Mouse (Mus musculus) heart, embryonic 12.5 days (tissue): ENCODE measurements at regions not wholly inside any gene's neighbourhood (a gene's known extent, or its start where the extent isn't known, plus 50 kb on each side); places are given as distances from the start of the nearest gene placed in this dataset.

Source experiments
- ATAC-seq: fragments of 200-750 bp; cut with Nextera tagmentation; 2 replicates; pipeline ENCODE4 v1.8.0; 2017; ENCODE audit warnings: moderate TSS enrichment, moderate library complexity; ENCODE audit not compliant: insufficient number of reproducible peaks, low FRiP score
- H3K27ac ChIP-seq: fragments of 300-500 bp; sonication (generic); 2 replicates; pipeline ENCODE4 v1.5.1; 2016; ENCODE audit warnings: mild to moderate bottlenecking, moderate library complexity; ENCODE audit not compliant: poor library complexity, severe bottlenecking
- H3K27me3 ChIP-seq: fragments of 300-500 bp; sonication (generic); replicated peaks from 2 replicates; pipeline ENCODE4 v1.6.1; 2016; ENCODE audit warnings: mild to moderate bottlenecking, moderate library complexity
- H3K36me3 ChIP-seq: fragments of 300-500 bp; sonication (generic); 2 replicates; pipeline ENCODE4 v1.6.1; 2016; ENCODE audit warnings: mild to moderate bottlenecking, moderate library complexity
- H3K4me1 ChIP-seq: fragments of 300-500 bp; sonication (generic); replicated peaks from 2 replicates; pipeline ENCODE4 v1.6.1; 2016; ENCODE audit warnings: mild to moderate bottlenecking
- H3K4me2 ChIP-seq: fragments of 300-500 bp; sonication (generic); 2 replicates; pipeline ENCODE4 v1.6.1; 2016; ENCODE audit warnings: mild to moderate bottlenecking, moderate library complexity
- H3K4me3 ChIP-seq: fragments of 300-500 bp; sonication (generic); 2 replicates; pipeline ENCODE4 v1.5.1; 2016; ENCODE audit warnings: mild to moderate bottlenecking
- H3K9ac ChIP-seq: fragments of 300-500 bp; sonication (generic); 2 replicates; pipeline ENCODE4 v1.6.1; 2016; ENCODE audit warnings: mild to moderate bottlenecking, moderate library complexity
- H3K9me3 ChIP-seq: fragments of 300-500 bp; sonication (generic); replicated peaks from 2 replicates; pipeline ENCODE4 v1.6.1; 2016; ENCODE audit warnings: mild to moderate bottlenecking, moderate library complexity
- WGBS: fragments of 180-500 bp; shearing (Covaris S2); methylation state at CpG from one replicate; pipeline ENCODE4 v1.1.7; 2016; 5-methylcytosine and 5-hydroxymethylcytosine counted together

GRCm38 (mm10) chr7:40541283-40541682, 356.8 kb upstream of the Vstm2b start:
- Histone ChIP-seq H3K9ac (no peak overlapping the region), H3K9me3 (no peaks in the 10 kb centered on the region), H3K27me3 (no peaks in the 10 kb centered on the region), H3K36me3 (no peaks in the 10 kb centered on the region), H3K4me3 (no peak overlapping the region), H3K27ac (no peak overlapping the region), H3K4me1 (no peaks in the 10 kb centered on the region), H3K4me2 (no peak overlapping the region)
- ATAC-seq, result no peak
- WGBS, result 74% methylated on average over 4 of the region's 4 CpGs

- Histone ChIP-seq H3K27ac (no peak overlapping the region), H3K4me3 (no peak overlapping the region), H3K9me3 (peaks cover 5% of the 10 kb centered on the region; the same call in 1 of the 2 replicates), H3K27me3 (no peaks in the 10 kb centered on the region), H3K4me2 (no peak overlapping the region), H3K9ac (no peak overlapping the region), H3K4me1 (no peaks in the 10 kb centered on the region), H3K36me3 (no peaks in the 10 kb centered on the region)
- no peak for ATAC-seq
- WGBS, result 73% methylated on average over 10 of the region's 10 CpGs
Observed at GRCm38 (mm10) chr7:40563447-40564118, 334.5 kb upstream of the Vstm2b start.

GRCm38 (mm10) chr7:40575971-40576370, 322.2 kb upstream of the Vstm2b start:
- Histone ChIP-seq H3K36me3 (no peaks in the 10 kb centered on the region), H3K9ac (no peak overlapping the region), H3K27me3 (no peaks in the 10 kb centered on the region), H3K27ac (no peak overlapping the region), H3K4me1 (no peaks in the 10 kb centered on the region), H3K9me3 (no peaks in the 10 kb centered on the region), H3K4me3 (no peak overlapping the region), H3K4me2 (no peak overlapping the region)
- ATAC-seq, result no peak
- WGBS, result 73% methylated on average over 4 of the region's 4 CpGs

- H3K9ac ChIP-seq, result no peak overlapping the region
- H3K4me3 ChIP-seq, result no peak overlapping the region
- no peaks in the 10 kb centered on the region for H3K36me3 ChIP-seq
- H3K27me3 ChIP-seq, result no peaks in the 10 kb centered on the region
- no peaks in the 10 kb centered on the region for H3K9me3 ChIP-seq
- 62% methylated on average over 4 of the region's 4 CpGs for WGBS
- H3K27ac ChIP-seq, result no peak overlapping the region
- H3K4me1 ChIP-seq, result no peaks in the 10 kb centered on the region
- H3K4me2 ChIP-seq, result no peak overlapping the region
- ATAC-seq, result no peak
Observed at GRCm38 (mm10) chr7:40577365-40577764, 320.8 kb upstream of the Vstm2b start.

GRCm38 (mm10) chr7:40620761-40621160, 277.4 kb upstream of the Vstm2b start:
- H3K36me3 ChIP-seq, result no peaks in the 10 kb centered on the region
- no peak overlapping the region for H3K9ac ChIP-seq
- WGBS, result 57% methylated on average over 3 of the region's 3 CpGs
- no peaks in the 10 kb centered on the region for H3K27me3 ChIP-seq
- H3K4me3 ChIP-seq, result no peak overlapping the region
- H3K4me2 ChIP-seq, result no peak overlapping the region
- no peak overlapping the region for H3K27ac ChIP-seq
- H3K4me1 ChIP-seq, result peaks cover 10% of the 10 kb centered on the region
- no peaks in the 10 kb centered on the region for H3K9me3 ChIP-seq
- ATAC-seq, result no peak

- ATAC-seq, result peak; percentile 25; the same call in 1 of the 2 replicates
- H3K27ac ChIP-seq, result no peak overlapping the region
- 37% methylated on average over 3 of the region's 3 CpGs for WGBS
Observed at GRCm38 (mm10) chr7:40622811-40623210, 275.3 kb upstream of the Vstm2b start.

GRCm38 (mm10) chr7:40623286-40623685, 274.8 kb upstream of the Vstm2b start:
- WGBS, result 92% methylated on average over 2 of the region's 2 CpGs
- H3K36me3 ChIP-seq, result no peaks in the 10 kb centered on the region
- H3K27me3 ChIP-seq, result no peaks in the 10 kb centered on the region
- H3K9ac ChIP-seq, result no peak overlapping the region
- H3K4me3 ChIP-seq, result no peak overlapping the region
- no peak overlapping the region for H3K27ac ChIP-seq
- no peak for ATAC-seq
- peaks cover 10% of the 10 kb centered on the region for H3K4me1 ChIP-seq
- no peak overlapping the region for H3K4me2 ChIP-seq
- H3K9me3 ChIP-seq, result no peaks in the 10 kb centered on the region

More at GRCm38 (mm10) chr7:40622811-40623210, 275.3 kb upstream of the Vstm2b start:
- Histone ChIP-seq H3K27me3 (no peaks in the 10 kb centered on the region), H3K4me2 (no peak overlapping the region), H3K4me1 (peaks cover 10% of the 10 kb centered on the region), H3K9me3 (no peaks in the 10 kb centered on the region), H3K36me3 (no peaks in the 10 kb centered on the region), H3K4me3 (no peak overlapping the region), H3K9ac (no peak overlapping the region)

GRCm38 (mm10) chr7:40636369-40636768, 261.8 kb upstream of the Vstm2b start:
- Histone ChIP-seq H3K27ac (no peak overlapping the region), H3K9ac (no peak overlapping the region), H3K9me3 (no peaks in the 10 kb centered on the region), H3K4me3 (no peak overlapping the region), H3K36me3 (no peaks in the 10 kb centered on the region), H3K4me2 (no peak overlapping the region), H3K27me3 (no peaks in the 10 kb centered on the region), H3K4me1 (no peaks in the 10 kb centered on the region)
- ATAC-seq, result no peak
- WGBS, result 78% methylated on average over 3 of the region's 3 CpGs

GRCm38 (mm10) chr7:40654982-40655381, 243.1 kb upstream of the Vstm2b start:
- 69% methylated on average over 7 of the region's 7 CpGs for WGBS
- no peak for ATAC-seq

GRCm38 (mm10) chr7:40655391-40655790, 242.7 kb upstream of the Vstm2b start:
- no peak for ATAC-seq
- Histone ChIP-seq H3K9ac (no peak overlapping the region), H3K27ac (no peak overlapping the region), H3K27me3 (no peaks in the 10 kb centered on the region), H3K4me2 (no peak overlapping the region), H3K36me3 (no peaks in the 10 kb centered on the region), H3K4me3 (no peak overlapping the region), H3K4me1 (no peaks in the 10 kb centered on the region), H3K9me3 (no peaks in the 10 kb centered on the region)
- 76% methylated on average over 2 of the region's 2 CpGs for WGBS

More at GRCm38 (mm10) chr7:40654982-40655381, 243.1 kb upstream of the Vstm2b start:
- Histone ChIP-seq H3K4me1 (no peaks in the 10 kb centered on the region), H3K4me3 (no peak overlapping the region), H3K9me3 (no peaks in the 10 kb centered on the region), H3K27ac (no peak overlapping the region), H3K4me2 (no peak overlapping the region), H3K9ac (no peak overlapping the region), H3K27me3 (no peaks in the 10 kb centered on the region), H3K36me3 (no peaks in the 10 kb centered on the region)

GRCm38 (mm10) chr7:40659662-40660061, 238.5 kb upstream of the Vstm2b start:
- no peak for ATAC-seq
- Histone ChIP-seq H3K4me3 (no peak overlapping the region), H3K27ac (no peak overlapping the region), H3K27me3 (no peaks in the 10 kb centered on the region), H3K9me3 (no peaks in the 10 kb centered on the region), H3K4me2 (no peak overlapping the region), H3K9ac (no peak overlapping the region), H3K4me1 (no peaks in the 10 kb centered on the region), H3K36me3 (no peaks in the 10 kb centered on the region)
- WGBS, result 59% methylated on average over 3 of the region's 3 CpGs

GRCm38 (mm10) chr7:40663781-40664180, 234.3 kb upstream of the Vstm2b start:
- Histone ChIP-seq H3K9me3 (no peaks in the 10 kb centered on the region), H3K27ac (no peak overlapping the region), H3K9ac (no peak overlapping the region), H3K4me2 (no peak overlapping the region), H3K4me3 (no peak overlapping the region), H3K36me3 (no peaks in the 10 kb centered on the region), H3K27me3 (no peaks in the 10 kb centered on the region), H3K4me1 (no peaks in the 10 kb centered on the region)
- no peak for ATAC-seq
- 50% methylated on average over 7 of the region's 7 CpGs for WGBS
